Mouse (Mus musculus) heart, adult 8-10 months (tissue): ENCODE data around the gene Magi1. TPM values are rescaled to one million over a fixed set of nuclear protein-coding genes. Genes with fewer than 3 reads are reported as not detected.

Experiments
- DNase-seq: peaks from one replicate; pipeline ENCODE4 v3.0.0; 2022; ENCODE audit warnings: low spot score
- total RNA-seq, 4 experiments: library from RNA; stranded (reverse); gene quantifications; 2 replicates each; pipeline ENCODE4 v1.2.4; 2022

Gene Magi1
- total RNA-seq, 4 experiments from 2014 or later: 11.3 to 16.5 (median 15.2) TPM

DNA sequence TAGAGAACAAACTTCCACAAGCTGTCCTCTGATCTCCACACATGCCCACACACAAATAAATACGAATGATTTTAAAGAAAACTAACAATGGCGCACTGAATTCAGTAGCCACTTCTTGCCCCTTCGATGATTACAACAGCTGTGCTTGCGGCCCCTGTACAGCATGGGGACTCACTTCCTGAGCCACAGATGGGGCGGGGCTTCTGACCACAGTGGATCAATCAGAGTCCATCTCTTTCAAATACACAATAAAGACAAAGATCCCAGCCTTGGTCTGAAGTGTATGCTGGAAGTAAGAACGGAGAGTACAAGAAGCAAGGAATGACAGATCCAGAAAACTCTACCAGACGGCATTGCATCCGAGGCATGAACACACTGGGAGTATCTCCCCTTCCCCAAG, 120.8 kb downstream of the Magi1 start:
- no peak for DNase-seq

GRCm38 (mm10) chr6:94159256-94159655, 124.5 kb downstream of the Magi1 start:
- no peak for DNase-seq

DNA sequence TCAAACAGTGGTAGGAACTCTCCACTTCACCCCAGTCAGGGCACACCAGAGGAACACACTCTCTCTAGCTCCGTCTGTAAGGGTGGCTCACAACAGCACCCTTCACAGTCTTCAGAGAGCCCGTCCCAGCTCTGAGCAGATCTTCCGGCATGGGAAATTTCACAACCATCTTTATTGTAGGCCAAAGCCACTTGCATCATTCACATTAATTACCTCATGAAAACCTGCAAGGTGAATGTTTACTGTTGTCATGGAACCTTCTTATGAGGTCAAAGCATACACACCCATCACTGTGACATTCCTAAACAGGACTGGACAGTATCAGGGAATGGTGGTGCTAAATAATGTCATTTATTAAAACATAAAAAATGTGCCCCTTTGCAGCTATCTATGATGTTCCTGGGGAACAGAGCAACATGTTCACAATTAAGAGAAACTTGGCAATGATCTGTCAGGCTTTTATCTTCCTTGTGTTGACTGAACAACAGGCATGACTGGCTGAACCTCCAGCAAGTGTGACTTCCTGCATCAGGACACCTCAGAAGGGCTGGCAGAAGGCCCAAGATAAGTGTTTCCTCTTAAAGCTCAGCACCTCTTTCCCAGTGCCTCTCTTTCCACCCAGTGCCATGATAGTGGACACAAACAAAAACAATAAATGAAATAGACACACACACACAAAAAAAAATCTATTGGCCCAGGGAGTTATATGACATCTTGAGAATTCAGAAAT, 125.4 kb downstream of the Magi1 start:
- peak; percentile 31 for DNase-seq

DNA sequence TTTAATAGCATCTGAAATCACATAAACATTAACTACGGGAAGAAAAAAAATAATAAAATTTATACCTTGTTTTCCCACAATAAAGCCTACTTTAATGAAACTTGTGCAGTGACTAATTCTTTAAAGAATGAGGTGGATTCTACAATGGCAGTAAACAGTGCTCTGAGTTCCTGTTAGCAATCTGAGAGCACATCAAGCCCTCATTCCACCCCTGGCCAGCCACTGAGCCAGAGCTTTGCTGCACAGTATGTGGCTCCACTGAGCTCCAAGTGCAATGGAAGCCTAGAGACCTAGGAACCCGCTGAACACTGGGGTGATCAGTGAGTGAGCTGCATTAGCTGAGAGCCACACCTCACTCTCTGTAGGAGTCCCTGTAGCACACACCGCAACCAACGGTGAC, 127.7 kb downstream of the Magi1 start:
- no peak for DNase-seq

- DNase-seq: no peak
These were observed 128.7 kb downstream of the Magi1 start for GRCm38 (mm10) chr6:94154854-94155601.

GRCm38 (mm10) chr6:94152881-94153280, 130.8 kb downstream of the Magi1 start:
- no peak for DNase-seq

DNA sequence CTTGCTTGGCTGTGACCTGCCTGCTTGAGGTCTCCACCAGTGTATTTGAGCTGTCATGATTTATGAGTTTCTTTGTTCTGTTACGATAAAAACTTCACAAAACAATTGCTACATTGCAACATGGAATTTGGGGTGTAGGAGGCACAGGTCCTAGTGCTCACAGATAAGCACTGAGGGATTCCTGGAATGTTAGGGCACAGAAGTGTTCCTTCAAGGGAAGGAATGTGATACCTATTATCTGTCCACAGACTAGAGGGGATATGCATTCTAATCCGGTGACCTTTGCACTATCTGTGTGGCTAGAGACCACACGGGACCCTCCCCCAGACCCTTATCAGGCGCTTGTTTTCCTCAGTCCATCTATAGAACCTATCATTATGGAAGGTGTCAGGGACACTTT, 132.8 kb downstream of the Magi1 start:
- DNase-seq: no peak

DNA sequence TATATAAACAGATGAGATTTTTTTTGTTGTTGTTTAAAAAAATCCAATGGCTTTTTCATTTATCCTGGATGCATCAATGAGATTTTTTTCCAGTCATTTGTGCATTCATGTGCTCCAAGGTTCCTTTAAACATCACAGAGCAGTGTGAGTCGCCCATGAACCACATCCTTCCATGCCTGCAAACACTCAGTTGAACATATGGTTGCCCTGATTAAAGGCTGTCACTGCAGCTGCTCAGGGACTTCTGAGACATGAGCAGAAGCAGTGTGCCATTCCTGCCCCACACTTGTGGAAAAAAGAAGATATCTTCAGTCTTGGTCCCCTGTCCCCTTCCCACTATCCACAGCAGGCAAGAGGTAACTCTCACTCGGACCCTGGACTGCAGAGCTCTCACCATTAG, 133.9 kb downstream of the Magi1 start:
- DNase-seq: no peak

GRCm38 (mm10) chr6:94146206-94146493, 137.6 kb downstream of the Magi1 start:
- no peak for DNase-seq

GRCm38 (mm10) chr6:94145430-94146205, 138.1 kb downstream of the Magi1 start:
- peak; percentile 85 for DNase-seq

- DNase-seq: no peak
These were observed 141.2 kb downstream of the Magi1 start for GRCm38 (mm10) chr6:94142493-94142892.

GRCm38 (mm10) chr6:94141496-94141895, 142.2 kb downstream of the Magi1 start:
- no peak for DNase-seq

DNA sequence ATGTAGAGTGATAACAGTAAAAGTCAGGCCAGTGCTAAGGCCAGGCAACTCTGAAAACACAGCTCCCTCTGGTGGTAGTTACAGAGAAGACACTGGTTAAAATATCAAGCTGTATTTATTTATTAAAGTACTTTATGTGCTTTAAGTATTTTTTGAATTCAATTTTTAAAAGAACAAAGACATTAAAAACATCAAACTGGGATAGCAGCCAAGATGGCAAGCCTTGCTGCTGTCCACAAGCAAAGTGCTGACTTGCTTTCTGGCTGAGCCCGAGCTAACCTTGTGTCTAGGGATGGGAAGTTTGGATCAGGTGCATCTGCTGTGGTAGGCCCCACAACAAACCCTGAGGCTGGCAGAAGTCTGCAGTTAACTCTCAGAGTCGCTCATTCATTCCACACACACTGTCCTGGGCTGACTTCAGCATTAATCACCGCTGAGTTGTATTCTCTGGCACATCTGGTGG, 143.7 kb downstream of the Magi1 start:
- DNase-seq: no peak

GRCm38 (mm10) chr6:94136693-94137092, 147.0 kb downstream of the Magi1 start:
- no peak for DNase-seq

- DNase-seq: no peak
These were observed 149.6 kb downstream of the Magi1 start for GRCm38 (mm10) chr6:94134159-94134558.

DNA sequence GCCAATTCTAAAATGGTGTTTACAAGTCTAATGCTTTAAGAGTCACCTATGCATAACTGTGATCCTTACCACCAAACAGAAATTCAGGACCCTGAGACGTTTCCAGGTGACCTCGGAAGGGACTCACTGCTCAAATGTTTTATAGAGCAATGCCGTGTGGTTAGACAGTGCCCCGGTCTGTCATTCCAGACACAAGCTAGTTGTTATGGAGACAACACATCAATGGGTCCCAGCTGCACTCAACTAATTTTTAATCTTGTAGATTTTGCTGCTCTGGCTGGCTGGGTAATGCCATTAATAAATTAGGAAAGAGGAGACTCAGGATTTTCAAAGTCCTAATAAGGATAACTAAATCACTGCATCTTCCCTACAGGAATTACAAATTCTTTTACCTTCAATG, 151.7 kb downstream of the Magi1 start:
- no peak for DNase-seq

DNA sequence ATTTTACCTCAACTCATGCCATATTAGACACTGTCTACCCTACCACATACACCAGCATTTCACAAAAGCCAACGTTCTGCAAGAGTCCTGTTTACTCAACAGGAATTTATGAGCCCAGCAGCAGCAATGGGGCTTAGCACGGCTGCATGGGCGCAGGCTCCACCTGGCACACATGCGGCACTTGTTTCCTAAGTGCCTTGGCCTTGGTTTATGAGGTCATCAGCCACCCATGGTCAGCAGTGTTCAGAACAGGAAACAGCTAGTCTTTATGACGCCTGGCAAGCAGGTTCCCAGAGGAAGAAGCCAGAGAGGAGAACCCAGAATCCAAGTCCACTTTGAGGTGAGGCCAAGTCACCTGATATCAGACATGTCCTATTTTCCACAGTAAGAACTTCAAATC, 153.3 kb downstream of the Magi1 start:
- DNase-seq: no peak

DNA sequence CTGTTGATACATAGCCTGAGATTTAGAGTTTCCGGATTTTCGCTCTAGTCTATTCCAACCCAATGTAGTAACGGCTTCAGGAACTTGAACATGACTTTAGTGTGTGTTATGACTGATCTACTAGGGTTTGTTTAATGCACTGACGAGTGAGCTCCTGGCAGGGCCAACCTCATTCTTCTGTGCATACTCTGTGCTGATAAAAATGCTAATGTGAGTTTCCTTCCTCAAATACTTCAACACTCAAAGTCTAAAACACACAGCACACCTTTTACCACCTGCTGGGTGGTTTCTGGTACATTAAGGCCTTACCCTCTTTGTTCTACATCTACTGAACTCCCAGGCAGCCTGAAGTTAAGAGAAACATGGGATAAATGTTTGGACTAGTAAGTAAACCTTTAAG, 157.0 kb downstream of the Magi1 start:
- no peak for DNase-seq

- no peak for DNase-seq
These were observed 158.6 kb downstream of the Magi1 start for GRCm38 (mm10) chr6:94125144-94125543.

GRCm38 (mm10) chr6:94124279-94124678, 159.4 kb downstream of the Magi1 start:
- no peak for DNase-seq

DNA sequence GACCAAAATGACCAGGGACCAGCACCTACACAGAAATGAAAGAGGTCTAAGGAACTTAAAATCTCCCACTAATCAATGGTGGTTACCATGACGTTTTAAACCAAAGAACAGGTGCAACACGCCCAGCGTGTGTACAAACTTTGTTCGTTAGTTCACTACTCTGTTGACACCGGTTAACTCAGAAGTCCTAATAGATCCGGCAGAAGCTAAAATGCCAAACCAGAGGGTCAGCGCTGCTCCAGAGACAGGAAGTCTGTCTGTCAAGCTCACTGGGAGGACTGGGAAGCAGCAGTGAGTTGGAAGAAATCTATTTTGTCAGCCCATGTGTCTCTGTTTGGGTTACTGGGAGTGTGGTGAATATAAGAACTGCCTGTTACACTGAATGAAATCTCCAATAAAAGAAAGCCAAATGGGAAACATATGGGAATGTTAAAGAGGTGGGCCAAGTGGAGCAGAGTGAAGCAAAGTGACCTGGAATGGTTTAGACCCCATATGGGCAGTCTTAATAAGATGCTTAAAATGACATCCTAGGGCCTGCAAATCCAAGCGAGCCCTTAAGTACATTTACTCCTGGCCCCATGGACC, 161.1 kb downstream of the Magi1 start:
- no peak for DNase-seq

DNA sequence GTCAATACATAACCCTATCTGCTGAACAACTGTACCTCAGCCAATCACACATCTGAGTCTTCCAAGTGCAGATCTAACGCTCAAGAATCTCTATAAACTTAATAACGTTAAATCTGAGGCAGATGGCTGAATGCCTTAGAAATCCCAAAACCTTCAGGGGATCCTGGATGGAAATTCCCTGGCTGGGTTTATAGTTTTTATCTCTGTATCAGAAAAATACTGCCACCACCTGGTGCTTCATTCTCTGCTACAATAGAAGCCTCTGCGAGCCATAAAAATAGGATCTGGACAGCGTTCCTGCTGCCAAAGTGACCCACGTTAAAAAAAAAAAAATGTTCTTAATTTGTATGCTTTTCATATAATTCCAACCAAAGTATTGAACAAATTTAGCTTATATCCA, 162.2 kb downstream of the Magi1 start:
- DNase-seq: no peak
